Mouse (Mus musculus) left cerebral cortex, adult 6 months (tissue): ENCODE data around the gene Ribc2. TPM values are rescaled to one million over a fixed set of nuclear protein-coding genes. Genes with fewer than 3 reads are reported as not detected.

ENCODE experiments used
- long read RNA-seq, 2 experiments: library from polyadenylated mRNA; unstranded; transcript quantifications; one replicate each; pipeline ENCODE4 v2.0.0; 2019 to 2020
- polyA plus RNA-seq: library from polyadenylated mRNA; unstranded; fragments of <200 nt; fragmentation: Nextera tagmentation; gene quantifications from 2 replicates; pipeline ENCODE4 v1.2.3, GENCODE M21; 2021

The Ribc2 gene
- polyA plus RNA-seq: 0.32 and 0.53 TPM in 2 replicates
- long read RNA-seq, experiment 1, partial matches to known transcripts: 1 of 2 reads
- long read RNA-seq, experiment 1, other reads (novel, unspliced or antisense): 1 of 2 reads
- long read RNA-seq, experiment 2: 0 reads

DNA sequence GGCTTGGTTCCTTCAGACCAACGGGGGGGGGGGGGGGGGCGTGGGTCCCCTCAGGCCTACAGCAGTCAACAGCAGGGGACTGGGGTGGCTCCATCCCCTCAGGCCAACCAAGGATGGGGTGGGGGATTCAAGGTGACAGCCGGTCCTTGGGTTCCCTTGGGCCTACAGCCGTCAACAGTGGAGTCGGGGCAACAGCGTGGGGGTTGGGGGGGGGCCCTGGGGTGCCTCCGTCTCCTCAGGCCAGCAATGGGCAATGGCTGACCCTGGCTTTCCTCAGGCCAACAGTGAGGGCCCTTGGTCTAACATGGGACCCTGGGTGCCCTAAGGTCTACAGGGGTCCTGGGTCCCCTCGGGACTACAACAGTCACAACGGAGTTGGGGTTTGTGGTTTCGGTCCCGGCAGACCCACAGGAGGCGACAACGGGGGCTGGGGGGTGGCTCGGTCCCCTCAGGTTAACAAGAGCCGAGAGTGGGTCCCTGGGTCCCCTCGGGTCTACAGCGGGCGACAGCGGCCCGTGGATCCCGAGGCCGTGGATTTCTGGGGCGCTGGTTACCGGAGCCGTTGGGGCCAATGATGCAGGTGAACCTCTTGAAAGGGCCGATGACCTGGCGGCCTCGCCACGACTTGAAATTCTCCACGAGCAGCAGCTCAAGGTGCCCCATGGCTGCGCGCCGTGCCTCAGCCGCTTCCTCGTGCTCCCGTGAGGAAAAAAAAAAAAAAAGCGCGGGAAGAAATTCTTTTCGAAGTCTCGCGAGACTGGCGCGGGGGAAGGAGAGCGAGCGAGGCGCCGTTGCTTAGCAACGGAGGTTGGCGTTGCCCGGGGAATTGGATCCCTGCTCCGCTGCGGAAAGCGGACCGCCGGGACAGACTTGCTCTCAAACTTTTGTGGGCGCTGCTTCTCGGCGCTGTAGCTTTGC, at the start of gene Ribc2, which contains the start of gene Smc1b:
Ribc2 (plus strand) TSS at position 804 of the 918 bp plus-strand sequence.
Smc1b (minus strand) TSS at position 690 of the 918 bp plus-strand sequence.

Other genes starting within 250 kb of the Ribc2 start
- gene Gm29666, start 212.0 kb upstream of the Ribc2 start, polyA plus RNA-seq: 0.30 and 0.37 TPM in 2 replicates
- gene Nup50, start 208.7 kb upstream of the Ribc2 start, polyA plus RNA-seq: 10.8 and 12.7 TPM in 2 replicates
- 5.2 and 5.4 TPM in 2 replicates for gene 5031439G07Rik, start 143.5 kb upstream of the Ribc2 start, polyA plus RNA-seq
- 0.44 TPM in 1 of 2 replicates, not detected in the other for gene Upk3a, start 114.9 kb upstream of the Ribc2 start, polyA plus RNA-seq
- gene Fam118a, start 103.1 kb upstream of the Ribc2 start, polyA plus RNA-seq: 9.7 and 15.7 TPM in 2 replicates
- 0.04 and 0.27 TPM in 2 replicates for gene Smc1b, start 114 bp upstream of the Ribc2 start, polyA plus RNA-seq
- 10.5 and 11.6 TPM in 2 replicates for gene Fbln1, start 73.9 kb downstream of the Ribc2 start, polyA plus RNA-seq
- gene Atxn10, start 204.2 kb downstream of the Ribc2 start, polyA plus RNA-seq: 266 and 278 TPM in 2 replicates